Mouse (Mus musculus): ENCODE measurements around the gene Selplg. TPM values are rescaled to one million over a fixed set of nuclear protein-coding genes. Genes with fewer than 3 reads are reported as not detected.

The Selplg gene
- polyA plus RNA-seq, 1 experiment = not detected

DNA sequence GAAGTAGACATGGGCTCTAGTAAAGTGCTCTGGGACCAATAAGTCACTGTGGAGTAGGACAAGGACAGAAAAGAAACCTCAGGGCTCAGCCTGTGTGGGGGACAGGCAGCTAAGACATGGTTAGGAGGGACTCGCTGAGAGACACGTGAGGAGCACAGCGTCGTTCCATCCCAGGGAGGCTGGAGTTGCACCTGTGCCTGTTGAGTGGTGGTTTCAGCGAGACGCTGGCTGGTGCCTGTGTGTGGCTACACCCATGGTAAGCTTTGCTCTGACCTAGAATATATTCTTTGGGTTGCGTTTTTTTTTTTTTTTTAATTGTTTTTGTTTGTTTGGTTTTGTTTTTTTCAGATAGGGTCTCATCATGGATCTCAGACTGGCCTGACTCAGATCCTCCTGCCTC is 43.7 kb upstream of the Selplg start:
- H3K4me2 ChIP-seq (ENCODE audit: low read depth) = no peak overlapping the region
- H3K79me2 ChIP-seq (ENCODE audit: control insufficient read depth, insufficient read depth) = peaks cover 71% of the 10 kb centered on the region
- TF ChIP-seq MYOG (IDR thresholded peaks at IDR 0.05; ENCODE audit: control insufficient read depth in 1 of 3, insufficient read depth in 1 of 3, insufficient read length in 2 of 3, low read depth in 2 of 3) (peak in 1 of 3 experiments; percentile 14), MYOD1 (IDR thresholded peaks at IDR 0.05; ENCODE audit: control insufficient read depth in 1 of 3, insufficient read length in 2 of 3, low read depth in 2 of 3) (peak in 2 of 3 experiments; percentile 38 to 64), E2F4 (IDR thresholded peaks at IDR 0.05; ENCODE audit: insufficient read depth) (no peak), SRF (IDR thresholded peaks at IDR 0.05; ENCODE audit: control insufficient read depth, insufficient read length, low read depth) (no peak), REST (IDR thresholded peaks at IDR 0.05; ENCODE audit: insufficient read depth, insufficient read length) (no peak), CEBPB (IDR thresholded peaks at IDR 0.05; ENCODE audit: insufficient read depth, poor library complexity, severe bottlenecking) (no peak), TCF3 (IDR thresholded peaks at IDR 0.05; ENCODE audit: insufficient read length, low read depth) (no peak)
- no peak overlapping the region for H3ac ChIP-seq (ENCODE audit: control insufficient read depth, insufficient read length)
- no peaks in the 10 kb centered on the region for H3K27me3 ChIP-seq (ENCODE audit: control insufficient read depth, insufficient read depth, insufficient read length)
- no peak overlapping the region for H3K4me3 ChIP-seq
- H3K36me3 ChIP-seq (ENCODE audit: control insufficient read depth, insufficient read depth) = peaks cover 11% of the 10 kb centered on the region

DNA sequence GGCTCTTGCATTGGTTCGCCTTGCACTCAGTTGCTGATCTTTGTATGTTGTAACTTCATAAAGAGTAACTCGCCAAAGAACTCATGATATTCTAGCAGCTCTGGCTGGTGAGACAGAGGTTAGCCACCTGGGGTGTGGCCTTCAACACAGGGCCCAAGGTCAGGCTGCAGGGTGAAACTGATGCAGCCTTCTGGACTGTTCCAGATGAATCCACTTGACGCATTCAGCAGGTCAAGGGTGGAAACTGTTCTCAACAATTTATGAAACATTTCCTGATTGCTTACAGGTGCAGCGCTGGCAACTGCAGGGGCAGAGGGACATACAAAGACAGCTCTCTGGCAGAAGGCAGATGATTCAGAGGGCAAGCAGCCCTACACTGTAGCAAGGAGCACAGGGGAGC is 43.2 kb upstream of the Selplg start:
- no peak overlapping the region for H3K4me3 ChIP-seq
- H3K27me3 ChIP-seq (ENCODE audit: control insufficient read depth, insufficient read depth, insufficient read length) = no peaks in the 10 kb centered on the region
- no peak overlapping the region for H3ac ChIP-seq (ENCODE audit: control insufficient read depth, insufficient read length)
- H3K79me2 ChIP-seq (ENCODE audit: control insufficient read depth, insufficient read depth) = peaks cover 74% of the 10 kb centered on the region
- no peak overlapping the region for H3K4me2 ChIP-seq (ENCODE audit: low read depth)
- peaks cover 7% of the 10 kb centered on the region for H3K36me3 ChIP-seq (ENCODE audit: control insufficient read depth, insufficient read depth)
- TF ChIP-seq POLR2AphosphoS2 (IDR thresholded peaks at IDR 0.05; ENCODE audit: insufficient read length, low read depth) (no peak), POLR2A (IDR thresholded peaks at IDR 0.05; ENCODE audit: insufficient read length, low read depth) (no peak), TCF3 (IDR thresholded peaks at IDR 0.05; ENCODE audit: insufficient read length, low read depth) (no peak), TCF12 (IDR thresholded peaks at IDR 0.05; ENCODE audit: insufficient read depth, poor library complexity, severe bottlenecking) (no peak), USF1 (IDR thresholded peaks at IDR 0.05; ENCODE audit: low read depth) (no peak), CEBPB (IDR thresholded peaks at IDR 0.05; ENCODE audit: insufficient read depth, poor library complexity, severe bottlenecking) (no peak), MYOD1 (IDR thresholded peaks at IDR 0.05; ENCODE audit: control insufficient read depth in 1 of 3, insufficient read length in 2 of 3, low read depth in 2 of 3) (no peak), SRF (IDR thresholded peaks at IDR 0.05; ENCODE audit: control insufficient read depth, insufficient read length, low read depth) (no peak), E2F4 (IDR thresholded peaks at IDR 0.05; ENCODE audit: insufficient read depth) (no peak), MYOG (IDR thresholded peaks at IDR 0.05; ENCODE audit: control insufficient read depth in 1 of 3, insufficient read depth in 1 of 3, insufficient read length in 2 of 3, low read depth in 2 of 3) (no peak), REST (IDR thresholded peaks at IDR 0.05; ENCODE audit: insufficient read depth, insufficient read length) (no peak), MAX (IDR thresholded peaks at IDR 0.05; ENCODE audit: low read depth) (no peak)

DNA sequence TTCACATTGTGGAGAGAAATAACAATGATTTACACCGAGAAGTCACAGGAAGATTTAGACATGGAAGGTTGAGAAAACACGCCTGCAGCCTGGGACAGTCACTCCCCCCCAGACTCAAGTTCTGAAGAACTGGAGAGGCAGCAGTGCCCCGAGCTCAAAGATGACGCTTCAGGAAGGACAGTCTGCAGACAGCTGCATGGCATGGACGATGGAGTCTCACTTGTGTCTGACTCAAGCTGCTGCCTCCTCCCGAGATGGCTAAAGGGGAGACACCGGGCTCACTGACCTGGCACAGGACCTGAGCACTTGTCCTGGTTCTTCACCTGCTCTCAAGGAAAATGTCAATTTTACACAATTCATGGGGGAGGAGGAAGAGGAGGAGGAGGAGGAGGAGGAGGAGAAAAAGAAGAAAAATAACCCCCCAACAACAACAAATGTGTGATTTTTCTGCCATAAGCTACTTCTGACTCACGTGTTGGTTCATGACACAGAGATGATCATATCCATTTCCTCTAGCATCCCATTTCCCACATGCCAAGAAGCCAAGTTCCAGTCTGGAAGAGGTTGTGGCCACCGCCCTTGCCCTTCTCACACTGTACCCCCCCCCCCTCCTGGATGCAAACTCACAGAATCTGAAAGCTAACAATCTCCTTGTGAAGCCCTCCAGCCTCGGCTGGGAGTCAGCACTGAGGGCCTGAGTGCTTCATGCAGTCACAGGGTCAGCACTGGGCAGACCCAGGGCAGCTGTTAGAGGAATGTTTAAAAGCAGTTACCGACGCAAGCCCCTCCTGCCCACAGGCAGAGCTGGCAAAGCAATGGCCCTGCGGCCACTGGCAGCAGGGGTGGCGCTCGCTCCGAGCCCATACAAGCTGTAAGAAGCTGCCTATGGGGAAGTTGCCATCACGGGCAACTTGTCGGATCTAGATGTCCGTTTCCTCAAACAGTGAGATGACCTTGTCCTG is 41.9 kb upstream of the Selplg start:
- Histone ChIP-seq H3K27me3 (ENCODE audit: control insufficient read depth, insufficient read depth, insufficient read length) (no peaks in the 10 kb centered on the region), H3K4me3 (no peak overlapping the region), H3K4me2 (ENCODE audit: low read depth) (peak overlapping the region; percentile 90), H3K79me2 (ENCODE audit: control insufficient read depth, insufficient read depth) (peaks cover 75% of the 10 kb centered on the region), H3K36me3 (ENCODE audit: control insufficient read depth, insufficient read depth) (no peaks in the 10 kb centered on the region), H3ac (ENCODE audit: control insufficient read depth, insufficient read length) (peak overlapping the region; percentile 28)
- TF ChIP-seq REST (IDR thresholded peaks at IDR 0.05; ENCODE audit: insufficient read depth, insufficient read length) = no peak
- TF ChIP-seq USF1 (IDR thresholded peaks at IDR 0.05; ENCODE audit: low read depth) = peak; percentile 56
- TF ChIP-seq POLR2A (IDR thresholded peaks at IDR 0.05; ENCODE audit: insufficient read length, low read depth) = no peak
- TF ChIP-seq MYOD1 (IDR thresholded peaks at IDR 0.05; ENCODE audit: control insufficient read depth in 1 of 3, insufficient read length in 2 of 3, low read depth in 2 of 3) = peak in 2 of 3 experiments; percentile 84 to 89
- peak; percentile 28 to 84 (median 73) for TF ChIP-seq MYOG (IDR thresholded peaks at IDR 0.05; ENCODE audit: control insufficient read depth in 1 of 3, insufficient read depth in 1 of 3, insufficient read length in 2 of 3, low read depth in 2 of 3)

DNA sequence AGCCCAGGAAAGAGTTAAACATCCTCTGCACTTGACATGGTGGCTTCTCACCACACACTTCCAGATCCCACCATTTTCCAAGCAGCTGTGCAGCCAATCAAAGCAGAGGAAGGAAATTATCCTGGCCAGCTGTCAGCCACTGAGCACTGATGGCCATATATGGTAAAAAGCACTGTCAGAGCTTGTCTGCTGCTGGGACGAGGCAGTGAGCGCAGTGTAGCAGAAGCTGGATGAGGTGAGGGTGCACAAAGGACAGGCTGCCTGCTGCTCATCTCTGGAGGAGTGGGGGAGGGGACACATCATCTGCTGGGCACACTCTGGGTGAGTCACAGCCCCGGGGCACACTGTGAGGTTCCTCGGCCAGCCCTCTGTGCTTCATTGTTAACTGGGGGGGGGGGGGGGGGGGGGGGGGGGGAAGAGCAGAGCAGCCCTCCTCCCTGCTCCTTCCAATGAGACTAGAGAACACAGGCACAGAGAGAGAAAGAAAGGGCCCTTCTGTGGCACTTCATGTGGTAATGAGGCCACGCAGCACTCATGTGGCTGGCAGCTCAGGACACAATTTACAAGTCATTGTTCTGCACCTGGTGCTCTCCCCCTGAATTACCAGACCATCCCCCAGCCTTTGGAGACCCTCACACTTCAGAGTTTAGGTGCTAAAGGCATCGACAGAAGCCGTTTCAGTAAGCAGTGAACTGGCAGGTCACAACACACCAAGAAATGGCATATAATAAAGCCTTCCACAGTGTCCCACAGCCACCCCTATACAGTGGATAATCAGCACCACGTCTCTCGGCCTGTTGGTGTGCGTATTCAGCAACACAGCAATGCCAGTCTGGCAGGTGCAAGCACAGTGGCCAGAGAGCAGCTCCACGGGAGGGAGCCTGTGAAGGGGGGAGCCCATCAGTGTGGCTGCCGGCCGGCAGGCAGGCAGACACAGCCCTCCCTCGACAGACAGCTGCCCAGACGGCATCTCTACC is 40.8 kb upstream of the Selplg start:
- Histone ChIP-seq H3K4me2 (ENCODE audit: low read depth) (peak overlapping the region; percentile 90), H3K79me2 (ENCODE audit: control insufficient read depth, insufficient read depth) (peaks cover 75% of the 10 kb centered on the region), H3K27me3 (ENCODE audit: control insufficient read depth, insufficient read depth, insufficient read length) (no peaks in the 10 kb centered on the region), H3K4me3 (no peak overlapping the region), H3ac (ENCODE audit: control insufficient read depth, insufficient read length) (peak overlapping the region; percentile 28), H3K36me3 (ENCODE audit: control insufficient read depth, insufficient read depth) (no peaks in the 10 kb centered on the region)
- TF ChIP-seq REST (IDR thresholded peaks at IDR 0.05; ENCODE audit: insufficient read depth, insufficient read length) (peak; percentile 7), POLR2A (IDR thresholded peaks at IDR 0.05; ENCODE audit: insufficient read length, low read depth) (peak; percentile 72), MYOD1 (IDR thresholded peaks at IDR 0.05; ENCODE audit: control insufficient read depth in 1 of 3, insufficient read length in 2 of 3, low read depth in 2 of 3) (peak; percentile 73 to 91 (median 87)), MYOG (IDR thresholded peaks at IDR 0.05; ENCODE audit: control insufficient read depth in 1 of 3, insufficient read depth in 1 of 3, insufficient read length in 2 of 3, low read depth in 2 of 3) (peak; percentile 67 to 91 (median 87)), CEBPB (IDR thresholded peaks at IDR 0.05; ENCODE audit: insufficient read depth, poor library complexity, severe bottlenecking) (no peak), MAX (IDR thresholded peaks at IDR 0.05; ENCODE audit: low read depth) (no peak), SRF (IDR thresholded peaks at IDR 0.05; ENCODE audit: control insufficient read depth, insufficient read length, low read depth) (peak; percentile 100), TCF3 (IDR thresholded peaks at IDR 0.05; ENCODE audit: insufficient read length, low read depth) (peak; percentile 41), E2F4 (IDR thresholded peaks at IDR 0.05; ENCODE audit: insufficient read depth) (no peak), TCF12 (IDR thresholded peaks at IDR 0.05; ENCODE audit: insufficient read depth, poor library complexity, severe bottlenecking) (peak; percentile 49), USF1 (IDR thresholded peaks at IDR 0.05; ENCODE audit: low read depth) (no peak), POLR2AphosphoS2 (IDR thresholded peaks at IDR 0.05; ENCODE audit: insufficient read length, low read depth) (peak; percentile 79)

All from myocyte (in vitro differentiated cells).